Mouse (Mus musculus): ENCODE measurements around the gene 6430571L13Rik.

The 6430571L13Rik gene

GRCm38 (mm10) chr9:107335046-107335445, 5.4 kb upstream of the 6430571L13Rik start:
- in situ Hi-C loops (cut with MboI, MseI): loop anchor here (5.0 to 25.0 kb wide), 2 partner anchors 88 to 1727 kb away; partner anchors contain the start of genes Atrip and Trex1

GRCm38 (mm10) chr9:107335909-107336308, 4.5 kb upstream of the 6430571L13Rik start:
- in situ Hi-C loops (cut with MboI, MseI): loop anchor here (5.0 to 25.0 kb wide), 2 partner anchors 89 to 1726 kb away; partner anchors contain the start of genes Atrip and Trex1

- in situ Hi-C loops (cut with MboI, MseI): loop anchor here (5.0 to 25.0 kb wide), 2 partner anchors 89 to 1726 kb away; partner anchors contain the start of genes Atrip and Trex1
Observed at GRCm38 (mm10) chr9:107336386-107336785, 4.0 kb upstream of the 6430571L13Rik start.

GRCm38 (mm10) chr9:107338172-107338883, 2.1 kb upstream of the 6430571L13Rik start, which contains the start of gene Hemk1:
Gene Hemk1 (minus strand): TSS chr9:107338350.
- in situ Hi-C loops (cut with MboI, MseI): loop anchor here (5.0 to 25.0 kb wide), 2 partner anchors 91 to 1724 kb away; partner anchors contain the start of genes Atrip and Trex1

GRCm38 (mm10) chr9:107340911-107341645, 676 bp downstream of the 6430571L13Rik start:
- in situ Hi-C loops (cut with MboI, MseI): loop anchor here (25.0 kb wide), 1 partner anchor 1721 kb away; the partner anchor contains the start of genes Atrip and Trex1

- in situ Hi-C loops (cut with MboI, MseI): loop anchor here (25.0 kb wide), 1 partner anchor 1720 kb away; the partner anchor contains the start of genes Atrip and Trex1
Observed at GRCm38 (mm10) chr9:107342201-107342709, 1.9 kb downstream of the 6430571L13Rik start.

GRCm38 (mm10) chr9:107343146-107343943, 2.9 kb downstream of the 6430571L13Rik start:
- in situ Hi-C loops (cut with MboI, MseI): loop anchor here (25.0 kb wide), 1 partner anchor 1719 kb away; the partner anchor contains the start of genes Atrip and Trex1

GRCm38 (mm10) chr9:107344027-107344426, 3.6 kb downstream of the 6430571L13Rik start:
- in situ Hi-C loops (cut with MboI, MseI): loop anchor here (25.0 kb wide), 1 partner anchor 1718 kb away; the partner anchor contains the start of genes Atrip and Trex1

- in situ Hi-C loops (cut with MboI, MseI): loop anchor here (25.0 kb wide), 1 partner anchor 1716 kb away; the partner anchor contains the start of genes Atrip and Trex1
Observed at GRCm38 (mm10) chr9:107346081-107346480, 5.7 kb downstream of the 6430571L13Rik start.

GRCm38 (mm10) chr9:107347586-107348183, 7.3 kb downstream of the 6430571L13Rik start:
- in situ Hi-C loops (cut with MboI, MseI): loop anchor here (25.0 kb wide), 1 partner anchor 1715 kb away; the partner anchor contains the start of genes Atrip and Trex1

- in situ Hi-C loops (cut with MboI, MseI): loop anchor here (25.0 kb wide), 1 partner anchor 1713 kb away; the partner anchor contains the start of genes Atrip and Trex1
Observed at GRCm38 (mm10) chr9:107349321-107349720, 8.9 kb downstream of the 6430571L13Rik start.

- in situ Hi-C loops (cut with MboI, MseI): loop anchor here (5.0 to 10.0 kb wide), 3 partner anchors 60 to 450 kb away; partner anchors contain the start of gene Cish
Observed at GRCm38 (mm10) chr9:107354826-107355225, 14.4 kb downstream of the 6430571L13Rik start.

- in situ Hi-C loops (cut with MboI, MseI): loop anchor here (5.0 to 10.0 kb wide), 3 partner anchors 61 to 451 kb away; partner anchors contain the start of gene Cish
Observed at GRCm38 (mm10) chr9:107355870-107356765, 15.7 kb downstream of the 6430571L13Rik start.

- in situ Hi-C loops (cut with MboI, MseI): loop anchor here (5.0 to 10.0 kb wide), 3 partner anchors 63 to 453 kb away; partner anchors contain the start of gene Cish
Observed at GRCm38 (mm10) chr9:107357651-107358050, 17.2 kb downstream of the 6430571L13Rik start.

- in situ Hi-C loops (cut with MboI, MseI): no loop called here
Observed at GRCm38 (mm10) chr9:107360989-107361388, 20.6 kb downstream of the 6430571L13Rik start.

- in situ Hi-C loops (cut with MboI, MseI): no loop called here
Observed at GRCm38 (mm10) chr9:107366644-107367043, 26.2 kb downstream of the 6430571L13Rik start.

GRCm38 (mm10) chr9:107368302-107368701, 27.9 kb downstream of the 6430571L13Rik start:
- in situ Hi-C loops (cut with MboI, MseI): no loop called here

- in situ Hi-C loops (cut with MboI, MseI): no loop called here
Observed at GRCm38 (mm10) chr9:107369270-107370105, 29.1 kb downstream of the 6430571L13Rik start.
